Mouse (Mus musculus): Measurements from ENCODE around the gene Slc35a3. TPM values are rescaled to one million over a fixed set of nuclear protein-coding genes. Genes with fewer than 3 reads are reported as not detected.
"Not testable (repeated sequence)": the region's sequence is repeated elsewhere in the genome, so short reads cannot be mapped to it uniquely, and the experiment has no call there.

Slc35a3 gene
- polyA plus RNA-seq, 1 experiment from 2014 or later, result 7.9 TPM

GRCm38 (mm10) chr3:116698786-116699185 is 13.8 kb downstream of the Slc35a3 start:
- 40% methylated on average over 2 of the region's 2 CpGs for WGBS
- no peak for ATAC-seq (replicated peaks; ENCODE audit: insufficient number of reproducible peaks, insufficient read depth, low FRiP score, low read depth)
- no peak overlapping the region for H3K9ac ChIP-seq
- H3K27me3 ChIP-seq, result no peaks in the 10 kb centered on the region
- H3K36me3 ChIP-seq, result peaks cover 3% of the 10 kb centered on the region; the same call in 1 of the 2 replicates
- H3K4me2 ChIP-seq, result no peak overlapping the region
- no peak overlapping the region for H3K4me3 ChIP-seq
- H3K27ac ChIP-seq, result no peak overlapping the region
- H3K9me3 ChIP-seq (replicated peaks), result no peaks in the 10 kb centered on the region
- peaks cover 4% of the 10 kb centered on the region for H3K4me1 ChIP-seq (replicated peaks)

- Histone ChIP-seq H3K4me2 (no peak overlapping the region), H3K27me3 (no peaks in the 10 kb centered on the region), H3K36me3 (peaks cover 4% of the 10 kb centered on the region), H3K27ac (no peak overlapping the region), H3K4me3 (no peak overlapping the region), H3K4me1 (replicated peaks) (peaks cover 4% of the 10 kb centered on the region), H3K9ac (no peak overlapping the region), H3K9me3 (replicated peaks) (no peaks in the 10 kb centered on the region)
- 82% methylated on average over 2 of the region's 2 CpGs for WGBS
- no peak for ATAC-seq (replicated peaks; ENCODE audit: insufficient number of reproducible peaks, insufficient read depth, low FRiP score, low read depth)
Measured at GRCm38 (mm10) chr3:116695666-116695985, 17.0 kb downstream of the Slc35a3 start.

GRCm38 (mm10) chr3:116694955-116695665 is 17.5 kb downstream of the Slc35a3 start:
- Histone ChIP-seq H3K4me1 (replicated peaks) (peaks cover 4% of the 10 kb centered on the region), H3K4me2 (no peak overlapping the region), H3K27ac (no peak overlapping the region), H3K36me3 (peaks cover 4% of the 10 kb centered on the region), H3K27me3 (no peaks in the 10 kb centered on the region), H3K9ac (no peak overlapping the region), H3K9me3 (replicated peaks) (no peaks in the 10 kb centered on the region), H3K4me3 (no peak overlapping the region)
- ATAC-seq (replicated peaks; ENCODE audit: insufficient number of reproducible peaks, insufficient read depth, low FRiP score, low read depth), result no peak
- 84% methylated on average over 8 of the region's 8 CpGs for WGBS

- no peaks in the 10 kb centered on the region for H3K9me3 ChIP-seq (replicated peaks)
- WGBS, result 72% methylated on average over 3 of the region's 3 CpGs
- no peak for ATAC-seq (replicated peaks; ENCODE audit: insufficient number of reproducible peaks, insufficient read depth, low FRiP score, low read depth)
Measured at GRCm38 (mm10) chr3:116694312-116694711, 18.3 kb downstream of the Slc35a3 start.

GRCm38 (mm10) chr3:116681160-116681559 is 31.5 kb downstream of the Slc35a3 start, which contains the start of gene Gm43191:
Gene Gm43191, minus strand, starts transcription at chr3:116681260.
- Histone ChIP-seq H3K27me3 (no peaks in the 10 kb centered on the region), H3K4me2 (no peak within 1 kb of the TSS), H3K9ac (no peak within 1 kb of the TSS), H3K4me1 (replicated peaks) (no peaks in the 10 kb centered on the region), H3K36me3 (peaks cover 14% of the 10 kb centered on the region; the same call in 1 of the 2 replicates), H3K27ac (no peak within 1 kb of the TSS), H3K4me3 (no peak within 1 kb of the TSS), H3K9me3 (replicated peaks) (no peaks in the 10 kb centered on the region)
- ATAC-seq (replicated peaks; ENCODE audit: insufficient number of reproducible peaks, insufficient read depth, low FRiP score, low read depth), result no peak
- WGBS, result 88% methylated on average over 1 of the region's 1 CpGs

More at GRCm38 (mm10) chr3:116694312-116694711, 18.3 kb downstream of the Slc35a3 start:
- no peak overlapping the region for H3K27ac ChIP-seq
- peaks cover 4% of the 10 kb centered on the region for H3K4me1 ChIP-seq (replicated peaks)
- no peak overlapping the region for H3K4me3 ChIP-seq
- H3K36me3 ChIP-seq, result peaks cover 4% of the 10 kb centered on the region
- no peaks in the 10 kb centered on the region for H3K27me3 ChIP-seq
- no peak overlapping the region for H3K4me2 ChIP-seq
- no peak overlapping the region for H3K9ac ChIP-seq

- not testable (repeated sequence) for H3K9me3 ChIP-seq (replicated peaks); ATAC-seq (replicated peaks; ENCODE audit: insufficient number of reproducible peaks, insufficient read depth, low FRiP score, low read depth); H3K36me3 ChIP-seq; H3K9ac ChIP-seq; H3K4me2 ChIP-seq; H3K27me3 ChIP-seq; H3K4me3 ChIP-seq; H3K27ac ChIP-seq
- peaks cover 22% of the 10 kb centered on the region for H3K4me1 ChIP-seq (replicated peaks)
- WGBS, result 93% methylated on average over 9 of the region's 9 CpGs
Measured at GRCm38 (mm10) chr3:116664281-116664680, 48.4 kb downstream of the Slc35a3 start.

- H3K27ac ChIP-seq, result peak within 1 kb of the TSS; percentile 90
- ATAC-seq (replicated peaks; ENCODE audit: insufficient number of reproducible peaks, insufficient read depth, low FRiP score, low read depth), result peak; percentile 99
Measured at GRCm38 (mm10) chr3:116662463-116662863, 50.2 kb downstream of the Slc35a3 start, which contains the start of gene Mfsd14a. Gene Mfsd14a, minus strand, starts transcription at chr3:116662677.

GRCm38 (mm10) chr3:116661870-116662414 is 50.7 kb downstream of the Slc35a3 start:
- no peaks in the 10 kb centered on the region for H3K27me3 ChIP-seq
- no peaks in the 10 kb centered on the region for H3K36me3 ChIP-seq
- H3K4me1 ChIP-seq (replicated peaks), result peaks cover 24% of the 10 kb centered on the region
- H3K9me3 ChIP-seq (replicated peaks), result no peaks in the 10 kb centered on the region
- H3K4me2 ChIP-seq, result peak overlapping the region; percentile 69
- H3K4me3 ChIP-seq, result peak overlapping the region; percentile 89
- H3K27ac ChIP-seq, result peak overlapping the region; percentile 90
- peak; percentile 82 for ATAC-seq (replicated peaks; ENCODE audit: insufficient number of reproducible peaks, insufficient read depth, low FRiP score, low read depth)
- WGBS, result under 1% methylated on average over 53 of the region's 68 CpGs
- H3K9ac ChIP-seq, result peak overlapping the region; percentile 95

More at GRCm38 (mm10) chr3:116662463-116662863, 50.2 kb downstream of the Slc35a3 start, which contains the start of gene Mfsd14a:
- Histone ChIP-seq H3K9me3 (replicated peaks) (no peaks in the 10 kb centered on the region), H3K27me3 (no peaks in the 10 kb centered on the region), H3K9ac (peak within 1 kb of the TSS; percentile 95), H3K36me3 (no peaks in the 10 kb centered on the region), H3K4me2 (peak within 1 kb of the TSS; percentile 69), H3K4me3 (peak within 1 kb of the TSS; percentile 89), H3K4me1 (replicated peaks) (peaks cover 24% of the 10 kb centered on the region)
- WGBS, result under 1% methylated on average over 39 of the region's 39 CpGs

GRCm38 (mm10) chr3:116661288-116661869 is 51.3 kb downstream of the Slc35a3 start:
- H3K4me2 ChIP-seq, result peak overlapping the region; percentile 69
- H3K27ac ChIP-seq, result peak overlapping the region; percentile 90
- no peaks in the 10 kb centered on the region for H3K36me3 ChIP-seq
- peak overlapping the region; percentile 95 for H3K9ac ChIP-seq
- no peaks in the 10 kb centered on the region for H3K9me3 ChIP-seq (replicated peaks)
- peak overlapping the region; percentile 89 for H3K4me3 ChIP-seq
- ATAC-seq (replicated peaks; ENCODE audit: insufficient number of reproducible peaks, insufficient read depth, low FRiP score, low read depth), result no peak
- H3K4me1 ChIP-seq (replicated peaks), result peaks cover 28% of the 10 kb centered on the region
- H3K27me3 ChIP-seq, result no peaks in the 10 kb centered on the region
- 5% methylated on average over 16 of the region's 16 CpGs for WGBS

- H3K36me3 ChIP-seq, result no peaks in the 10 kb centered on the region
- 67% methylated on average over 13 of the region's 13 CpGs for WGBS
- H3K9me3 ChIP-seq (replicated peaks), result no peaks in the 10 kb centered on the region
- no peaks in the 10 kb centered on the region for H3K27me3 ChIP-seq
- no peak for ATAC-seq (replicated peaks; ENCODE audit: insufficient number of reproducible peaks, insufficient read depth, low FRiP score, low read depth)
- H3K4me1 ChIP-seq (replicated peaks), result peaks cover 32% of the 10 kb centered on the region
- H3K27ac ChIP-seq, result no peak overlapping the region
- no peak overlapping the region for H3K9ac ChIP-seq
- peak overlapping the region; percentile 69; the same call in 1 of the 2 replicates for H3K4me2 ChIP-seq
- H3K4me3 ChIP-seq, result no peak overlapping the region
Measured at GRCm38 (mm10) chr3:116659856-116660430, 52.7 kb downstream of the Slc35a3 start.

GRCm38 (mm10) chr3:116658928-116659565 is 53.6 kb downstream of the Slc35a3 start:
- peaks cover 33% of the 10 kb centered on the region for H3K4me1 ChIP-seq (replicated peaks)
- no peaks in the 10 kb centered on the region for H3K36me3 ChIP-seq
- H3K27me3 ChIP-seq, result no peaks in the 10 kb centered on the region
- 84% methylated on average over 15 of the region's 15 CpGs for WGBS
- ATAC-seq (replicated peaks; ENCODE audit: insufficient number of reproducible peaks, insufficient read depth, low FRiP score, low read depth), result no peak
- no peak overlapping the region for H3K4me2 ChIP-seq
- no peak overlapping the region for H3K27ac ChIP-seq
- no peaks in the 10 kb centered on the region for H3K9me3 ChIP-seq (replicated peaks)
- no peak overlapping the region for H3K9ac ChIP-seq
- H3K4me3 ChIP-seq, result no peak overlapping the region
